Mouse (Mus musculus) heart, embryonic 15.5 days (tissue): ENCODE results near the gene Klf14. TPM values are rescaled to one million over a fixed set of nuclear protein-coding genes. Genes with fewer than 3 reads are reported as not detected.

ENCODE experiments used
- ATAC-seq: fragments of 200-750 bp; cut with Nextera tagmentation; replicated peaks from 2 replicates; pipeline ENCODE4 v1.8.0; 2017; ENCODE audit warnings: low read depth, moderate TSS enrichment; ENCODE audit not compliant: insufficient number of reproducible peaks, insufficient read depth, low FRiP score
- H3K27ac ChIP-seq: fragments of 300-500 bp; sonication (generic); 2 replicates; pipeline ENCODE4 v1.5.1; 2015; ENCODE audit warnings: mild to moderate bottlenecking, inconsistent platforms
- H3K27me3 ChIP-seq: fragments of 300-500 bp; sonication (generic); 2 replicates; pipeline ENCODE4 v1.6.1; 2015; ENCODE audit warnings: inconsistent platforms
- H3K36me3 ChIP-seq: fragments of 300-500 bp; sonication (generic); 2 replicates; pipeline ENCODE4 v1.6.1; 2015; ENCODE audit warnings: mild to moderate bottlenecking, inconsistent platforms
- H3K4me1 ChIP-seq: fragments of 300-500 bp; sonication (generic); replicated peaks from 2 replicates; pipeline ENCODE4 v1.6.1; 2015; ENCODE audit warnings: inconsistent platforms
- H3K4me2 ChIP-seq: fragments of 300-500 bp; sonication (generic); 2 replicates; pipeline ENCODE4 v1.6.1; 2015; ENCODE audit warnings: inconsistent platforms, mild to moderate bottlenecking, moderate library complexity
- H3K4me3 ChIP-seq: fragments of 300-500 bp; sonication (generic); 2 replicates; pipeline ENCODE4 v1.5.1; 2015; ENCODE audit warnings: mild to moderate bottlenecking, inconsistent platforms
- H3K9ac ChIP-seq: fragments of 300-500 bp; sonication (generic); 2 replicates; pipeline ENCODE4 v1.6.1; 2015; ENCODE audit warnings: mild to moderate bottlenecking, inconsistent platforms
- H3K9me3 ChIP-seq: fragments of 300-500 bp; sonication (generic); replicated peaks from 2 replicates; pipeline ENCODE4 v1.6.1; 2016; ENCODE audit warnings: inconsistent platforms
- WGBS: fragments of 180-500 bp; shearing (Covaris S2); methylation state at CpG from one replicate; pipeline ENCODE4 v1.1.7; 2015; ENCODE audit warnings: mixed read lengths; 5-methylcytosine and 5-hydroxymethylcytosine counted together
- polyA plus RNA-seq: library from polyadenylated mRNA; unstranded; fragments of >200 nt; fragmentation: Nextera tagmentation; extraction: Ambion mirVana; gene quantifications from 2 replicates; pipeline ENCODE4 v1.2.1, GENCODE M21; 2015

The Klf14 gene
- polyA plus RNA-seq: 1.8 and 2.7 TPM in 2 replicates

DNA sequence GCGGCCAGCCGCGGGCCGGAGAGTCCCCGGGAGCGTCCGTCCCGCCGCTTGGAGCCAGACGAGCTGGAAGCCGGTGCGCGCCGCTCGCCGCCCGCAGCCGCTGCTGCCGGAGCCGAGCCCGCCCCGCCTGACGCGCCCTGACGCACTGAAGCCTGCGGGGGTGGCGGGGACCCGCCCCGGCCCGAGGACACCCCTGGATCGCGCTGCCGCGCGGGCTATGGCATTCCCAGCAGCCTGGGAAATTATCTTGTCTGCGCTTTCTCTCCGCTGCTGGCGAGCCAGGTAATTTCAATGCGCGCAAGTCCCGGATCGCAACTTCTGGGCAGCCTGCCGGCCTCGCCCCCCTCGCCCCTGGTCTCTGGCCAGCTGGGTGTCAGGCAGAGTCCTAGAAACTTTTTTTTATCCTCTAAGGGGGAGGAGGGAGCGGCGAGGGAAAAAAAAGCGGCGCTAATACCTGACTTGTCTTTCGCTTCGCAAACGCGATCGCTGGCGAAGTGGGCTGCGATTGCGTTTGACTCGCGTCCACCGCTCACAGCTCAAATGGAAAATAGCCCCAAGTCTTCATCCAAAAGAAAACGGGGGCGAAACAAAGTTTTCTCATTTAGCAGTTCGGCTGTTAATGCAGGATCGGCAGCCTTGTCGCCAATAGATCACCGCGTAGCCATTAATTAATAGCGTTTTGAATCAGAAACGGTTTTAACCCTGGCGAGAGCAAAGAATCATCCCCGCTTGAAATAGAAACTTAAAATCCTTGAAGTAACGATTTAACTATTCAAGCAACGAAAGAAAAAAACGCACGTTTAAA lies at the start of gene Klf14:
Gene Klf14 (minus strand): TSS at position 343 of the 805 bp plus-strand sequence.
- H3K9ac ChIP-seq: peak within 1 kb of the TSS; percentile 20; the same call in 1 of the 2 replicates
- WGBS: under 1% methylated on average over 70 of the region's 75 CpGs
- H3K27me3 ChIP-seq: peaks cover 55% of the 10 kb centered on the region
- H3K4me3 ChIP-seq: peak within 1 kb of the TSS; percentile 69
- H3K4me1 ChIP-seq: peaks cover 10% of the 10 kb centered on the region
- H3K36me3 ChIP-seq: peaks cover 9% of the 10 kb centered on the region; the same call in 1 of the 2 replicates
- H3K27ac ChIP-seq: no peak within 1 kb of the TSS
- peak; percentile 47; the same call in 1 of the 2 replicates for ATAC-seq
- peaks cover 26% of the 10 kb centered on the region for H3K9me3 ChIP-seq
- H3K4me2 ChIP-seq: peak within 1 kb of the TSS; percentile 85

DNA sequence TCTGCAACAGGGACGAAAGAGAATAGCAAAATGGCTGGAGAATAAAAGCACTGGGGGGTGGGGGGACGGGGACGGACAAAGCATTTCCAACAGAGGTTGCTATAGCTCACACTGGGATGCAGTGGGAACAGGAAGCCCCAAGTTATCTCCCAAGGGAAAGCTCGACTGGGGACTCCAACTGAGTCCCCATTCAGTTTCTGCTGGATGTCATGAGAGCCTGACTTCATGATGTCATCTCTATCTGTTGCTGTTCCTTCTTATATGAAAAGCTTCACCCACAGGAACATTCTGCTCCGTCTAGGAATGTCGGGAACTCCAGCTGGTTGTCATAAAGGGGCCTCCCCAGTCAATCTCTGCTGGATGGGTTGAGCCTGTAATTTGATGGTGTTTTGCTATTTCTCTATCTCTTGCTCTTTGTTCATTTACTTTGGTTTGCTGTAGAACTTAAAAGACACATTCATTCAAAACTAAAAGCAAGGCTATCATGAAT lies 47.3 kb upstream of the Klf14 start:
- Histone ChIP-seq H3K27ac (peak overlapping the region; percentile 30), H3K36me3 (no peaks in the 10 kb centered on the region), H3K4me3 (no peak overlapping the region), H3K9me3 (no peaks in the 10 kb centered on the region), H3K4me1 (peaks cover 19% of the 10 kb centered on the region), H3K4me2 (no peak overlapping the region), H3K9ac (no peak overlapping the region), H3K27me3 (no peaks in the 10 kb centered on the region)
- ATAC-seq: no peak
- 57% methylated on average over 6 of the region's 6 CpGs for WGBS

DNA sequence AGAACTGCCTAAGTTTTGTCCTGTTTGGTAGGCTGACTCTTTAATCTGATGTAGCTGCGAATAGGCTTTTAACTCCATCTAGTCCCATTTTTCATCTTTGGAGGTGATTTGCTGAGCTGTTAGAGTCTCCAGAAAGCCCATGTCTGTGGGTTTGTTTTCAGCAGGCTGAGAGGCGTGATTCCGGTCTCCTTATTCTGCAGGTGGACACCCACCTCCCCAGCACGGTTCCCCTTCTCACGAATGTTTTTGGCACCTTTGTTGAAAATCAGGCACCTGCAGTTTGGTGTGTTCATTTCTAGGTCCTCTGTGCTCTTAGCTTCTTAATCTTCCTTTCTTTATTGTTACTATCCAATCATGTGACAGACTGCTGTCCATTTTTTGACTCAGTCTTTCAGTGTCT lies 27.5 kb upstream of the Klf14 start:
- no peaks in the 10 kb centered on the region for H3K4me1 ChIP-seq
- no peak overlapping the region for H3K4me3 ChIP-seq
- ATAC-seq: no peak
- no peak overlapping the region for H3K4me2 ChIP-seq
- H3K9me3 ChIP-seq: no peaks in the 10 kb centered on the region
- no peaks in the 10 kb centered on the region for H3K36me3 ChIP-seq
- H3K27ac ChIP-seq: no peak overlapping the region
- H3K9ac ChIP-seq: no peak overlapping the region
- no peaks in the 10 kb centered on the region for H3K27me3 ChIP-seq
- WGBS: 86% methylated on average over 5 of the region's 5 CpGs

DNA sequence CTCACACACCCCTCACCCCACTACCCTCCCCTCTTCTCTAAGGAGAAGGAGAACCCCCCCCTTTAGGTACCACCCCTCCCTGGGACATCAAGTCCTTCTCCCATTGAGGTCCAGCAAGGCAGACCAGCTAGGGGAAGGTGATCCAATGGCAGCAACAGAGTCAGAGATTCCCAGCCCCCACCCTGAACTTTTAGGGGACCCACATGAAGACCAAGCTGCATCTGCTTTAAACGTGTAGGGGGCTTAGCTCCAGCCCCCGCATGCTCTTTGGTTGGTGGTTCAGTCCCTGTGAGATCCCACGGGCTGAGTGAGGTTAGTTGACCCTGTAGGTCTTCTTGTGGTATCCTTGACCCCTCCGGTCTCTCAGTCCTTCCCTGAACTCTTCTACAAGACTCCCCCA lies 24.1 kb upstream of the Klf14 start:
- H3K4me1 ChIP-seq: no peaks in the 10 kb centered on the region
- WGBS: 67% methylated on average over 4 of the region's 4 CpGs
- H3K36me3 ChIP-seq: no peaks in the 10 kb centered on the region
- no peak overlapping the region for H3K4me3 ChIP-seq
- no peaks in the 10 kb centered on the region; the same call in 1 of the 2 replicates for H3K27me3 ChIP-seq
- no peak for ATAC-seq
- no peak overlapping the region for H3K4me2 ChIP-seq
- H3K9me3 ChIP-seq: no peaks in the 10 kb centered on the region
- no peak overlapping the region for H3K27ac ChIP-seq
- no peak overlapping the region for H3K9ac ChIP-seq

DNA sequence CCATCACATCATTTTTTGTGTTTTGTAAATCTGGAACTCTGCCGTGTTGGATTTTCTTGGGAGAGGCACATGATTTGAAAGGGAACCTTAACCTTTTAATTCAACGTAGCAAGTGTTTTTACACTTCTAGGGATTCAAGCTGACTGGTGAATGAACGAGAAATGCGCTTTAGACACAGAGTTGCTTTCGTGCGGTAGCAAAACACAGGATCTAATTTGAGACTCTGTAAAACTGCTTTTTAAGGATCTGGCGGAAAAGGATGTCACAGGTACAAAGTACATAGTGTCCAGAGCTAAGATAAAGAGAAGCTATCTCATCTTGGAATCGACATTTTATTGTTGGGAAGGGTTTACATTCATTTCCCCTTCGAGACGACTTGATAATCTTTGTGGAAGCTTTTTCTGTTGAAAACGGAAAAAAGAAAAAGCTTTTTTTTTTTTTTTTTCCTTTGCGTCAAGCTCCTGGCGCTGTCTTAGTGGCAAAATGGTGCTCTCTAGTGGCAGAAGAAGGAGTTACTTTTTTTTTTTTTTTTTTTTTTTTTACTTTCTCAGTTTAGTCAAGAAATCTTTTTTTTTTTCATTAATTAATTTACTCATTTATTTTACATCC lies 23.6 kb upstream of the Klf14 start:
- H3K27me3 ChIP-seq: no peaks in the 10 kb centered on the region; the same call in 1 of the 2 replicates
- no peaks in the 10 kb centered on the region for H3K36me3 ChIP-seq
- H3K4me2 ChIP-seq: peak overlapping the region; percentile 56
- H3K4me3 ChIP-seq: peak overlapping the region; percentile 35
- 15% methylated on average over 13 of the region's 13 CpGs for WGBS
- ATAC-seq: no peak
- no peaks in the 10 kb centered on the region for H3K4me1 ChIP-seq
- 0 out of 2 replicates have a peak overlapping the region, but pooled peaks have one; percentile 25 for H3K9ac ChIP-seq
- 0 out of 2 replicates have a peak overlapping the region, but pooled peaks have one; percentile 20 for H3K27ac ChIP-seq
- no peaks in the 10 kb centered on the region for H3K9me3 ChIP-seq

DNA sequence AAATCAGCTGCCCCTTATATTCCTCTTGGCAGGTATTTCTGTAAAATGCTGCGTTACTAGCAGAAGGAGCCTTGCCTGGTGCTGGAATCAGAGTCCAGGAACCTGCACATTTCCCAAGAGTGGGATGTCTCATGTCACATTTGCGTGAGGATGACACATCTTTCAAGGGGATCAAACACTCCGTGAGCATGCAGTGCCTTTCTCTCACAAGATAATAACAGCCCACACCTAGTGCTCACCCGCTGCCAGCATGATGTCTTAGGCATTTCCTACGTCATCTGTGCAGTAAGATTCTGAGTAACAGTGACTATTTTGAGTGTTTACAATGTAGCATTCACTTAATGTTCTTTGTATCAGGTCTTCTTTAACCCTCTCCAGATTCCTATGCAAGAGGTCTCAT lies 22.5 kb upstream of the Klf14 start:
- no peaks in the 10 kb centered on the region for H3K9me3 ChIP-seq
- no peak overlapping the region for H3K27ac ChIP-seq
- H3K4me1 ChIP-seq: no peaks in the 10 kb centered on the region
- H3K4me3 ChIP-seq: no peak overlapping the region
- no peak overlapping the region for H3K4me2 ChIP-seq
- no peaks in the 10 kb centered on the region for H3K36me3 ChIP-seq
- ATAC-seq: no peak
- no peak overlapping the region for H3K9ac ChIP-seq
- 75% methylated on average over 5 of the region's 5 CpGs for WGBS
- no peaks in the 10 kb centered on the region; the same call in 1 of the 2 replicates for H3K27me3 ChIP-seq

DNA sequence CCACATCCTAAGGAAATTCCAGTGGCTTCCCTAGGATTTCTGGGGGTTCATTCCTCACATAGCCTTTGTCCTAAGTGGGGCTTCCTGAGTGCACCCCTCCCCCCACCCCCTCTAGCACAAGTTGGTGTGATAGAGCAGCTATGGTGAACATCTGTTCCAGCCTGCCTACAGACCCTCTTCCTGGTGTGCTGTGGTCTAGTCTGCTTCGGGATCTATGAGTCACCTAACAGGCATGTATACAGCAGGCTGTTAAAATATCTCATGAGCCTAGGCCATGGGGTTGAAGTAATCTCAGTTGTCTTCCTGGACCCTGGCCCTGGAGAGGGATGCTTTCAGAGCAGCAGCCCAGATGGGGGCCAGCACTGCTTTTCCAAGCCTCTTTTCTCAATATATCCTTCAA lies 19.7 kb upstream of the Klf14 start:
- WGBS: 24% methylated on average over 1 of the region's 1 CpGs
- 0 out of 2 replicates have a peak, but pooled peaks have one; percentile 22 for ATAC-seq
- Histone ChIP-seq H3K9ac (no peak overlapping the region), H3K4me2 (no peak overlapping the region), H3K4me1 (no peaks in the 10 kb centered on the region), H3K4me3 (no peak overlapping the region), H3K9me3 (no peaks in the 10 kb centered on the region), H3K27me3 (no peaks in the 10 kb centered on the region; the same call in 1 of the 2 replicates), H3K27ac (no peak overlapping the region), H3K36me3 (no peaks in the 10 kb centered on the region)

DNA sequence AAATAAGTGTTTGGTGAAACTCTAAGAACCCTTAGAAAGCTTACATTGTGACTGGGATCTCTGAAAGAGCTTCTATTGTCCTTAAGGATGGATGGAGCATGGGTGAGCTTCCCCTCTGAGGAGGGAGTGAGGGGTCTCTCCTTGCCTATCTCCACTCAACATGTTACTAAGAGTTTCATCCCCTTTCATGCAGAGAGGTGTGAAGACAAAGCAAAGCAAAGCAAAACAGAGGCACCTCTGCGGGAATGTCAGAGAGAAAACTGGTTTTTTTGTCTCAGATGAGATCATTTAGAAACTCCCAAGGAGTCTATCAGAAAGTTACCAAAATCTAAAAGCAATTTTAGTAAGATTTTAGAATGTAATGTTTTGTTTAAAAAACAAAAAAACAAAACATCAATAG lies 13.2 kb upstream of the Klf14 start:
- no peak overlapping the region for H3K4me2 ChIP-seq
- ATAC-seq: no peak
- no peaks in the 10 kb centered on the region for H3K9me3 ChIP-seq
- no peak overlapping the region for H3K27ac ChIP-seq
- H3K9ac ChIP-seq: no peak overlapping the region
- H3K4me1 ChIP-seq: no peaks in the 10 kb centered on the region
- no peaks in the 10 kb centered on the region for H3K27me3 ChIP-seq
- H3K4me3 ChIP-seq: no peak overlapping the region
- WGBS: 68% methylated on average over 1 of the region's 1 CpGs
- H3K36me3 ChIP-seq: no peaks in the 10 kb centered on the region

DNA sequence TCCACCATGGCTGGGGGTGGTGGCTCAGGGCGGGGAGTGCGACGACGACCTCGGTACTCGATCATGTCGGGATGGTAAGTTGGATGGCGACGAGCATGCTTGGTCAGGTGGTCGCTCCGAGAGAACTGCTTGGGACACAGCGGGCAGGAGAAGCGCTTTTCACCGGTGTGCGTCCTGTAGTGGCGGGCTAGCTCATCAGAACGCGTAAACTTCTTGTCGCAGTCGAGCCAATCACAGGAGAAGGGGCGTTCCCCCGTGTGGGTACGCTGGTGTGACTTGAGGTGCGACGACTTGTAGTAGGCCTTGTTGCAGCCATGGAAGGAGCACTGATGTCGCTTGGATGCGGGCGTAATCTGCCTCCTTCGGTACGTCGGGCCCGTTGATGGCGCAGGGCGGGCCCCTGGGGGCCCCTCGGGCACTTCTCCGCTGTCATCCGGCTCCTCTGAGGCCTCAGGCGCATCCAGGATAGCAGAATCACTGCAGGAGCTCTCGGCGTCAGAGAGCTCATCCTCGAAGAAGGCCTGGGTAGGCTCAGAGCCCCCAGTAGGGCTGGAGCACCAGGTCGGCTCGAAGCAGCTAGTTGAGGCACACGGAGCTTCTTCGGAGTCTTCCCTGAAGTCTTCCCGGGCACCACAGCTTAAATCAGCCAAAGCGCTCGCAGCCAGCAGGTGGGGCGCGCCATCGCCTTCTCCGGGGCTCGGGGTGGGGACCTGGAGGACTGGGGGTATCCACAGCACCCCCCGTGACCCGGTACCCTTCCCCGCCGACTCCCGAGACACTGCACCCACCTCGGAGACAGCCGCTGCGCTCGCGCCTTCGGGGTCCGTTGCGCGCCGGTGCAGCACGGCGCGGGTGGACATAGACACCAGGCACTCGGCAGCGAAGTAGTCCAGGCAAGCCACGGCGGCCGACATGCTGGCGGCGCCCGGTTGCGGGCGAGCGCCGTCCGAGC lies 818 bp downstream of the Klf14 start:
- Histone ChIP-seq H3K27me3 (peaks cover 47% of the 10 kb centered on the region), H3K4me3 (peak overlapping the region; percentile 69), H3K27ac (no peak overlapping the region), H3K4me2 (peak overlapping the region; percentile 85), H3K36me3 (peaks cover 9% of the 10 kb centered on the region; the same call in 1 of the 2 replicates), H3K9me3 (peaks cover 26% of the 10 kb centered on the region), H3K9ac (peak overlapping the region; percentile 20; the same call in 1 of the 2 replicates), H3K4me1 (peaks cover 10% of the 10 kb centered on the region)
- WGBS: 5% methylated on average over 84 of the region's 84 CpGs
- ATAC-seq: no peak

DNA sequence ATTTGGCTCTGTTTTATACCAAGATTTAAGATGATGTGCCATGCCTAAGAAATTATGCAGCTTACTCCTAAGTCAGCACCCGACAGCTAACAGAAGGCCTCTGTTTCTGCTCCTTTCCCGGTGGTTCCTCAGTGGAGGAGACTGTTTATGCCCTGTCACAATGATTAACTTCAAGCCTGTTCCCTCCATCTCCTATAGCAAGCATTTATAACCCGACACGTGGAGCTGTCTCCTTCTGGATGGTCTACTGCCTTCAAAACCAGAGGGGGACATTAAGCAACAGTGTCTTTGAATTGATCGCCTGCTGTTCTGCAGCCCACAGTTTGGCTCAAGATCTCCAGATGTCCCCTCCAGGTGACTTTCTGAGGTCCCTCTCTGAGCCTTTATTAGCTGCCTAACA lies 19.6 kb downstream of the Klf14 start:
- H3K27ac ChIP-seq: no peak overlapping the region
- no peaks in the 10 kb centered on the region for H3K27me3 ChIP-seq
- WGBS: 70% methylated on average over 5 of the region's 5 CpGs
- H3K9ac ChIP-seq: no peak overlapping the region
- H3K4me1 ChIP-seq: no peaks in the 10 kb centered on the region
- H3K36me3 ChIP-seq: no peaks in the 10 kb centered on the region
- no peak for ATAC-seq
- H3K9me3 ChIP-seq: no peaks in the 10 kb centered on the region
- H3K4me2 ChIP-seq: no peak overlapping the region
- no peak overlapping the region for H3K4me3 ChIP-seq

DNA sequence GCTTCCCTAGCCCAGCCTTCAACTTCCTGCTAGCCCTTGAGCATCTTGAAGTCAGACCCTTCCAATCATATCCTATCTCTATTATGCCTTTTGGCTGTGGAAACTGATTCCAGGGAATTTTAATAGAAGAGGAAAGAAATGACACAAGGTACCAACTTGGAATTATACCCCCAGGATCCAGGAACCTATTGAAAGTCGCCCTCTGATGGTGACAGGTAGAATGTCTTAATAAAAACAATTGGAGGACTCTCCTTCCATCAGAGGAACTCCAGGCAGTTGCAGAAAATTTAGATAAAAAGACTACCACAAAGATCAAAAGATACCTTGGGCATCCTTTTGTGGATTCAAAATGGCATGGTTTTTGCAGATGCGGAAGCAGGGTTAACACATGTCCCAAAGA lies 36.1 kb downstream of the Klf14 start:
- no peak for ATAC-seq
- WGBS: 49% methylated on average over 2 of the region's 2 CpGs
- Histone ChIP-seq H3K9me3 (no peaks in the 10 kb centered on the region), H3K27ac (no peak overlapping the region), H3K9ac (no peak overlapping the region), H3K4me3 (no peak overlapping the region), H3K4me2 (no peak overlapping the region), H3K36me3 (no peaks in the 10 kb centered on the region), H3K27me3 (no peaks in the 10 kb centered on the region), H3K4me1 (no peaks in the 10 kb centered on the region)
